Mouse (Mus musculus): ENCODE measurements around the gene Tfpi.
A peak's percentile ranks its signal among the peaks of the same experiment; 100 is the strongest.

Tfpi gene

GRCm38 (mm10) chr2:84476577-84476976 lies at the start of gene Tfpi:
Gene Tfpi (minus strand): TSS chr2:84476775.
- DNase-seq (ENCODE audit: low spot score in 2 of 2), result no peak

GRCm38 (mm10) chr2:84526221-84526620 lies 49.6 kb upstream of the Tfpi start:
- no peak for DNase-seq (ENCODE audit: low spot score in 2 of 2)

GRCm38 (mm10) chr2:84525806-84526205 lies 49.2 kb upstream of the Tfpi start:
- no peak for DNase-seq (ENCODE audit: low spot score in 2 of 2)

- no peak for DNase-seq (ENCODE audit: low spot score in 2 of 2)
Observed at GRCm38 (mm10) chr2:84525047-84525446, 48.5 kb upstream of the Tfpi start.

- DNase-seq (ENCODE audit: low spot score in 2 of 2), result no peak
Observed at GRCm38 (mm10) chr2:84523994-84524393, 47.4 kb upstream of the Tfpi start.

- DNase-seq (ENCODE audit: low spot score in 2 of 2), result no peak
Observed at GRCm38 (mm10) chr2:84523103-84523865, 46.7 kb upstream of the Tfpi start.

GRCm38 (mm10) chr2:84519514-84520067 lies 43.0 kb upstream of the Tfpi start:
- no peak for DNase-seq (ENCODE audit: low spot score in 2 of 2)

GRCm38 (mm10) chr2:84518767-84519166 lies 42.2 kb upstream of the Tfpi start:
- no peak for DNase-seq (ENCODE audit: low spot score in 2 of 2)

- no peak for DNase-seq (ENCODE audit: low spot score in 2 of 2)
Observed at GRCm38 (mm10) chr2:84513281-84513680, 36.7 kb upstream of the Tfpi start.

- no peak for DNase-seq (ENCODE audit: low spot score in 2 of 2)
Observed at GRCm38 (mm10) chr2:84511508-84511907, 34.9 kb upstream of the Tfpi start.

- DNase-seq (ENCODE audit: low spot score in 2 of 2), result no peak
Observed at GRCm38 (mm10) chr2:84511036-84511435, 34.5 kb upstream of the Tfpi start.

- DNase-seq (ENCODE audit: low spot score in 2 of 2), result peak in 1 of 2 experiments; percentile 31
Observed at GRCm38 (mm10) chr2:84504954-84505394, 28.4 kb upstream of the Tfpi start.

GRCm38 (mm10) chr2:84504285-84504684 lies 27.7 kb upstream of the Tfpi start:
- no peak for DNase-seq (ENCODE audit: low spot score in 2 of 2)

- no peak for DNase-seq (ENCODE audit: low spot score in 2 of 2)
Observed at GRCm38 (mm10) chr2:84498921-84499320, 22.3 kb upstream of the Tfpi start.

- no peak for DNase-seq (ENCODE audit: low spot score in 2 of 2)
Observed at GRCm38 (mm10) chr2:84495108-84495507, 18.5 kb upstream of the Tfpi start.

GRCm38 (mm10) chr2:84493626-84494025 lies 17.1 kb upstream of the Tfpi start:
- DNase-seq (ENCODE audit: low spot score in 2 of 2), result no peak

- no peak for DNase-seq (ENCODE audit: low spot score in 2 of 2)
Observed at GRCm38 (mm10) chr2:84491715-84492114, 15.1 kb upstream of the Tfpi start.

GRCm38 (mm10) chr2:84487705-84488291 lies 11.2 kb upstream of the Tfpi start:
- no peak for DNase-seq (ENCODE audit: low spot score in 2 of 2)

GRCm38 (mm10) chr2:84481863-84482262 lies 5.3 kb upstream of the Tfpi start:
- peak; percentile 57 to 60 for DNase-seq (ENCODE audit: low spot score in 2 of 2)

- peak; percentile 62 to 66 for DNase-seq (ENCODE audit: low spot score in 2 of 2)
Observed at GRCm38 (mm10) chr2:84479036-84479435, 2.5 kb upstream of the Tfpi start.

- no peak for DNase-seq (ENCODE audit: low spot score in 2 of 2)
Observed at GRCm38 (mm10) chr2:84477759-84478158, 1.2 kb upstream of the Tfpi start.

GRCm38 (mm10) chr2:84476131-84476530 lies 444 bp downstream of the Tfpi start:
- DNase-seq (ENCODE audit: low spot score in 2 of 2), result no peak

- no peak for DNase-seq (ENCODE audit: low spot score in 2 of 2)
Observed at GRCm38 (mm10) chr2:84475601-84476000, 974 bp downstream of the Tfpi start.
